Mouse (Mus musculus) erythroid progenitor cell, adult 5-6 weeks (primary cell): ENCODE data around the gene Il4ra. TPM values are rescaled to one million over a fixed set of nuclear protein-coding genes. Genes with fewer than 3 reads are reported as not detected.
A peak's percentile ranks its signal among the peaks of the same experiment; 100 is the strongest.

Source experiments
- ATAC-seq: replicated peaks from 2 replicates; pipeline ENCODE4 v1.8.0; 2016; ENCODE audit warnings: moderate number of reproducible peaks, mild to moderate bottlenecking, moderate TSS enrichment, inconsistent platforms; ENCODE audit not compliant: poor library complexity, low FRiP score, severe bottlenecking
- total RNA-seq, 2 experiments: library from RNA; stranded (forward) in 1 of 2; stranded (reverse) in 1 of 2; fragments of 150-400 nt in 1 of 2; fragments of 186-747, 209-891 nt in 1 of 2; gene quantifications; 2 replicates each; pipeline versions ENCODE4 v1.2.3 to v1.2.4; 2015 to 2017; ENCODE audit warnings: low replicate concordance in 2 of 2

The Il4ra gene
- total RNA-seq, 2 experiments from 2014 or later, result 0.84 to 5.7 TPM

DNA sequence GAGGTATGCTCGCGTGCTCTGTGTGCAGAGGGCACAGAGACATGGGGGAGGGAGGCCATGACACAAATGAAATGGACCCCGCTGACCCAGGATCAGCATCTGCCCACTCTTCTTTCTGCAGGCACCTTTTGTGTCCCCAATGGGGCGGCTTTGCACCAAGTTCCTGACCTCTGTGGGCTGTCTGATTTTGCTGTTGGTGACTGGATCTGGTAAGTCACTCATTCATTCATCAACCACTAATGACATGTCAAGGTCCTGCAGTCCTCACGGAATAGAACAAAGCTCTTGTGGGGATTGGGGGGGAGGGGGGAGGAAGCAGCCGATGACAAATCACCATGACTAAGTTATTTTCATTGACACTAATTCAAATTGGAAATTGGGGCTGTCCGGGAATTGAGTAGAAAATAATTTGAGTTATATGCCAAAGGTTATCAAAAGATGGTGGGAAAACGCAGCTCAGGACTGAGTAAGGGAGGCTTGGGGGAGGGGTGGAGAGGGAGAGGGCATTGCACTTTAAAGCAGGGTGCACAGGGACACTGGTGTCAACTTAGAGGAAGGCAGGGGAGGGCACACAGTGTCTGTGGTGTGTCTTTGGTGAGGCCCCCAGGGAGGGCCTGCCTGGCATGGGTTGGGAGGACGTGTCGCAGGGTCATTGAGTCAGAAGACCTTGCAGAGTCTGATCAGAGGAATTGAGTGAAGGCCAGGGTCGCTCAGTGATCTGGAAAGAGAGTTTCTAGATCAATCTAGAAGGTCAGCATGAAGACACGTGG, 13.8 kb downstream of the Il4ra start:
- no peak for ATAC-seq

GRCm38 (mm10) chr7:125566420-125566819, 14.5 kb downstream of the Il4ra start:
- no peak for ATAC-seq

- no peak for ATAC-seq
Observed at GRCm38 (mm10) chr7:125568888-125569287, 17.0 kb downstream of the Il4ra start.

DNA sequence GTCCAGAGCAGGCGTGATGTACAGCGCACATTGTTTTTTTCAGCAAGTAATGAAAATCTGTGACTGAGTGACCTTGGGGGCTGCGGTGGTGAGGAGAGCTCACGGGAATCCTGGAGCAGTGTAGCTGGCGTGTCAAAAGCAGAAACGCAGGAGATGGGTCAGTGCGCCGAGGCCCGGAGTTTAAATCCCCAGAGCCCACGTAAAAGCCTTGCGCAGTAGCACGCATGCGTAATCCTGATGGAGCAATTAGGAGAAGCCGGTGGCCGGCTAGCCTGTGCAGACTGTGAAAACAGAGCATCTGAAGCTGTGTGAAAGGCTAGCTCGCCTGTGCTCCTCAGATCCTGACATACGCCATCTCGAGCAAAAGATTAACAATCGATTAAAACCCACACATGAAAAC, 20.0 kb downstream of the Il4ra start:
- ATAC-seq, result no peak

DNA sequence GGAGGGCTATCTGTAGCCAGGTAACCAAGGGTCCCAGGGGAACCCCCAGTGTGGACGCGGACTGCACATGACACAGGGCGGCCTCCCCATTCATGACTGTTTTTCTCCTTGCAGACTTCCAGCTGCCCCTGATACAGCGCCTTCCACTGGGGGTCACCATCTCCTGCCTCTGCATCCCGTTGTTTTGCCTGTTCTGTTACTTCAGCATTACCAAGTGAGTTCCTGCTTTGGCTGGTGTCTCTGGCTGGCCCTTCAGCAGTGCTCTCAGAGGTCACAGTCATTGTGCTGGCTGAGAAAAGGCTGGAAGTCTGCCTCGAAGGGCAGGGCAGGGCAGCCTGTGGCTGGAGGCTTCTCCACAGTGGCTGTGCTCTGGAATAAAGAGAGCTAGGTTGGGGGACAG, 20.8 kb downstream of the Il4ra start:
- ATAC-seq, result no peak

GRCm38 (mm10) chr7:125573849-125574248, 21.9 kb downstream of the Il4ra start:
- ATAC-seq, result no peak

DNA sequence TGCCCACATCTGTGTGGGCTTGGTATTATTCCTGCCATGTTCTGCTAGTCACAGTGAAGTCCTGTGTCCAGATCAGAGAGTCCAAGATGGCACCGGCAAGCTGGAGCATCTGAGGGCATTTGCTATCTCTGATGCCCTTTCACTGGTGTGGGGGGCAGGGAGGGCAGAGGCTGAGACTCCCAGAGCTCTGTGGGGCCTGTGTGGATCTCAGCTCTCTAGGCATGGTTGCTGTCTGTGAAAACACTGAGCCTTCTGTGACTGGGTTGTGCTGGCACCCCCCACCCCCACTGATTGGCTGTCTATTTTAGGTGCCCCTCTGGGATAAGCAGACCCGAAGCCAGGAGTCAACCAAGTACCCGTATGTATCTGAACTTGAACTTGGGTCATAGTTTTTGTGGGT, 22.9 kb downstream of the Il4ra start:
- ATAC-seq, result no peak

GRCm38 (mm10) chr7:125575738-125576540, 24.0 kb downstream of the Il4ra start:
- no peak for ATAC-seq

DNA sequence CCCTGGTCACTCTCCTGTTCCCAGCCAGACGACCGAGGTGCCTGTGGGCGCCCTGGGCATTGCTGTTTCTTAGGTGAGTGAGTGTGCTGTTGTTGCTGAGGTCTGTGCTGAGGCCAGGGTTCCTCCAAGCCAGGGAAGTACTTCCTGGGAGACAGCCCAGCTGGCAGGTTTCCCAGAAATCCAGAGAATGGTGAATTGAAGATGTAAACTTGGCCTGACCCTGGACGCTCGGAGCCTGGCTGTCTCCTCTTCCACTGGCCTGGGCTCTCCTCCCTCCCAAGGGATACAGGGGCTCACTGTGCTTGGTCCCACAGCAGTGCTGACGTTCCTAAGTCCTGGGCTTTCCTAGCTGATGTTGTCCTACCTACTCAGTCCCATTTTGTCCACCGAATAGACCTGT, 25.1 kb downstream of the Il4ra start:
- no peak for ATAC-seq

GRCm38 (mm10) chr7:125577486-125578088, 25.7 kb downstream of the Il4ra start:
- ATAC-seq, result peak; percentile 36; the same call in 1 of the 2 replicates

- ATAC-seq, result no peak
Observed at GRCm38 (mm10) chr7:125578106-125578505, 26.2 kb downstream of the Il4ra start.

- no peak for ATAC-seq
Observed at GRCm38 (mm10) chr7:125579545-125580219, 27.8 kb downstream of the Il4ra start.

DNA sequence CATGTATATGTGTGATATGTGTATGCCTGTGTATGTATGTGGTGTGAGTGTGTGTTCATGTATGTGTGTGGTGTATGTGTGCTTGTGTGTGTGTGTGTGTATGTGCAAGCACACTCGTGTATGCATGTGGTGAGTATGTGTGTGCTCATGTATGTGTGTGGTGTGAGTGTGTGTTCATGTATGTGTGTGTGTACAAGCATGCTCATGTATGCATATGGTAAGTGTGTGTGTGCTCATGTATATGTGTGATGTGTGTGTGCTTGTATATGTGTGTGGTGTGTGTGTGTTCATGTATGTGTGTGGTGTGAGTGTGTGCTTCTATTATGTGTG, 28.3 kb downstream of the Il4ra start:
- no peak for ATAC-seq

- ATAC-seq, result no peak
Observed at GRCm38 (mm10) chr7:125580625-125581316, 28.9 kb downstream of the Il4ra start.

- peak; percentile 76 for ATAC-seq
Observed at GRCm38 (mm10) chr7:125581317-125581672, 29.4 kb downstream of the Il4ra start.

- no peak for ATAC-seq
Observed at GRCm38 (mm10) chr7:125583325-125584004, 31.5 kb downstream of the Il4ra start.

DNA sequence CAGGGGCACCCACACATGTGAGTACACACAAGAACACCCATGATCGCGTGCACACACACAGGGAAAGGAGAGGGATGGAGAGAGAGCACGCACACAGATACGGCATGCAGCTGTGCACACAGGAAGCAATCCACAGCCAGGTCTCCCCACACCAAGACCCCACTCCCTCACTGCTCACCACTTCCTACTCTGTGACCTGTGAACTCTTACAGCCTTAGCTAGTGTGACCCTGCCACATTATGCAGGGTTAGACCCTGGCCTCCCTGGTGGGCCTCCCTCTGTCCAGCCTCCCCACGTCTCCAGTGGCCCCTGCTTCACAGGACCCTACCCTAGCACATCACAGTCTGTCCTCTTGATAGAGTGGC, 32.1 kb downstream of the Il4ra start:
- ATAC-seq, result no peak

- no peak for ATAC-seq
Observed at GRCm38 (mm10) chr7:125586355-125586754, 34.4 kb downstream of the Il4ra start.

GRCm38 (mm10) chr7:125588721-125589120, 36.8 kb downstream of the Il4ra start:
- no peak for ATAC-seq
